Mouse (Mus musculus) CD4-positive, CD25-positive, alpha-beta regulatory T cell, adult 2 months (primary cell): ENCODE results near the gene Scel.

Source experiments
- DNase-seq: peaks from one replicate; pipeline ENCODE4 v3.0.0-alpha.2; 2012; ENCODE audit warnings: low read depth, low spot score

The Scel gene

GRCm38 (mm10) chr14:103571598-103572320 is 58.6 kb downstream of the Scel start:
- DNase-seq: no peak

GRCm38 (mm10) chr14:103575854-103576253 is 62.7 kb downstream of the Scel start:
- DNase-seq: no peak

GRCm38 (mm10) chr14:103577011-103577410 is 63.9 kb downstream of the Scel start:
- no peak for DNase-seq

GRCm38 (mm10) chr14:103586662-103587061 is 73.5 kb downstream of the Scel start:
- DNase-seq: no peak

- DNase-seq: no peak
These were observed 74.2 kb downstream of the Scel start for GRCm38 (mm10) chr14:103587208-103587900.

- DNase-seq: peak; percentile 9
These were observed 76.7 kb downstream of the Scel start for GRCm38 (mm10) chr14:103589819-103590218.

GRCm38 (mm10) chr14:103595870-103596269 is 82.7 kb downstream of the Scel start:
- DNase-seq: no peak

GRCm38 (mm10) chr14:103608063-103608462 is 94.9 kb downstream of the Scel start:
- no peak for DNase-seq

GRCm38 (mm10) chr14:103613573-103614271 is 100.6 kb downstream of the Scel start:
- DNase-seq: no peak

- DNase-seq: no peak
These were observed 101.1 kb downstream of the Scel start for GRCm38 (mm10) chr14:103614272-103614587.

- peak; percentile 30 for DNase-seq
These were observed 106.6 kb downstream of the Scel start for GRCm38 (mm10) chr14:103619756-103620155.

- peak; percentile 16 for DNase-seq
These were observed 108.1 kb downstream of the Scel start for GRCm38 (mm10) chr14:103621207-103621606.

- DNase-seq: no peak
These were observed 113.0 kb downstream of the Scel start for GRCm38 (mm10) chr14:103626100-103626499.

- no peak for DNase-seq
These were observed 116.7 kb downstream of the Scel start for GRCm38 (mm10) chr14:103629639-103630364.

- DNase-seq: peak; percentile 79
These were observed 117.4 kb downstream of the Scel start for GRCm38 (mm10) chr14:103630545-103630944.

- no peak for DNase-seq
These were observed 130.8 kb downstream of the Scel start for GRCm38 (mm10) chr14:103643933-103644332.

- DNase-seq: no peak
These were observed 134.8 kb downstream of the Scel start for GRCm38 (mm10) chr14:103647981-103648380.

- DNase-seq: peak; percentile 68
These were observed 135.6 kb downstream of the Scel start for GRCm38 (mm10) chr14:103648623-103649255.

- no peak for DNase-seq
These were observed 136.2 kb downstream of the Scel start for GRCm38 (mm10) chr14:103649302-103649701.

GRCm38 (mm10) chr14:103649896-103650334 is 136.8 kb downstream of the Scel start, which contains the start of gene Slain1:
TSS of gene Slain1 (plus strand) at chr14:103650228.
- peak; percentile 97 for DNase-seq

GRCm38 (mm10) chr14:103650413-103651101 is 137.4 kb downstream of the Scel start:
- DNase-seq: peak; percentile 85
